Mouse (Mus musculus) frontal cortex, postnatal 25 days (tissue): ENCODE data around the gene Ercc6l.

ENCODE experiments used
- DNase-seq, 2 experiments: peaks; one replicate each; pipeline ENCODE4 v3.0.0; 2022; ENCODE audit warnings: low spot score in 2 of 2

Ercc6l gene

DNA sequence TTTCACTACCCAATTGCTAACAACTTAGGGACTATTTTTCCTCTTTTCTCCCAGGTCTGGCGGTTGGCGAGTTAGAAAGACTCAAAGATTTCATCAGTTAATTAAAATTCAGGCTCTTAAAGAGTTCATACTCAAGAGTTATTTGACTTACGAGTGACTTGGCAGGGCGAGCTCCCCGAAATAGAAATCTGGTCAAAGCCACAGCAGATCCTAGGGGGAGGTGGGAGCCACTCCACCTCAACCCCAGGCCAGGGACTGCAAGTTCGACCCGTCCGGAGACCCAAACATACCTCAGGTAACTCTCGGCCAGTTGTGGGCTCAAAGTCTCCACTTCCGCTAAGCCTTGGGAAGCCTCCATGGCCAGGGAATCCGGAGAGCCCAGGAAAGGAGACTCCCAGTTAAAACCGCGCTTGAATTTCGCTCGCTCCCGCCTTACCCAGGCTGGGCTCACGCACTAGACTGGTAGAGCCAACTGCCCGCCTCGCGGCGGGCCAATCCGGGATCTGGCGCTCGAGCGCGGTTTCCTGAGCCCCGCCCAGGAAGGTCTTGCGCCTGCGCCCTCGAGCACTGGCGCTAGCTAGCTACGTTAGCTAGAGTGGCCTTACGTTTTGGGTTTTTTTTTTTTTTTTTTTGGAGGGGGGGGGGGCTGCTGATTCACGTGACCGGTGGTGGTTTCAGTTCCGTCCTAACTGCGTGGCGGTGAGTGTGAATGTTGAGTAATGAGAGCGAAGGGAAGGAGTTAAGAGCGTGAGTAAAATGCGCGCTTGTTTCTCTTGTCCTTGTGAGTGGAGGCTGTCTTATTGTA lies at the start of gene Ercc6l:
Gene Ercc6l, minus strand, starts transcription at position 474 of the 805 bp plus-strand sequence.
- DNase-seq: peak; percentile 45 to 69

GRCm38 (mm10) chrX:102190840-102191239 lies 33.9 kb upstream of the Ercc6l start:
- DNase-seq: no peak

GRCm38 (mm10) chrX:102189581-102189980 lies 32.7 kb upstream of the Ercc6l start:
- no peak for DNase-seq

DNA sequence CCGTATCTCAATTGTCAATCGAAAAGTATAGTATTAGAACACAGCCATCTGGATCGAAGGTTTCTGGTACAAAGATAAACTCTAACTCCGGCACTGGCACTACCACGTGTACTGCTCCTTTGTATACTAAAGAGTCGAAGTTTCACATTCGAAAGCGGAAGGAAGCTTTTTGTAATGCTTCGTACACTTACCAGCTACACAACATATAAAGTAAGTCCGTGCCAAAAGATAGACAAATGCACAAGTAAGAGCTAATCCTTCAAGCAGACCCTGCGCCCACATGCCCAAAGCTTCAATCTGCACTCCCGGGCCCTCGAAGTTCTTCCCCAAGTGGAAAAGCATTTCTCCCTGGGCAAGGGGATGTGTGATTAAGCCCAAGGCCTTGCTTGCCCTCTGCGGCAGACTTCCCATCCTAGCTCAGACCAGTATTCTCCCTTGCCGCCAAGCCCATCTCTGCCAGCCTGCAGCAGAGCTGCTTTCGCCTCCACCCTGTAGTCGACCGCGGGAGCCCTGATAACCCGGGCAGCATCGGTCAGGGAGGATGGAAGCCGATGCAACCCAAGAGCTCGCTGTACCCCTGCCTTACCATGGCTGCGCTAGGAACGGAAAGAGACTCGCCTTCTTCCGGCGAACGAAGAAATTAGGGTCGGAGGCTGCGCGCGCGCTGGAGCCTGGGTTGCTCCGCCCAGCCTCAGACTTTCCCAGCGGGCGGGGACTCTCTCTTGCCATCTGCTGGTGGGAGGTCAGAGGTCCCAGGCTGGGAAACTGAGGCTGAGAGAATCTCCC lies 32.0 kb upstream of the Ercc6l start, which contains the start of gene Rps4x:
Gene Rps4x, minus strand, starts transcription at position 683 of the 786 bp plus-strand sequence.
- DNase-seq: peak; percentile 54 to 71

GRCm38 (mm10) chrX:102187023-102187699 lies 30.3 kb upstream of the Ercc6l start:
- no peak for DNase-seq

- DNase-seq: no peak
Measured at GRCm38 (mm10) chrX:102182575-102182974, 25.7 kb upstream of the Ercc6l start.

DNA sequence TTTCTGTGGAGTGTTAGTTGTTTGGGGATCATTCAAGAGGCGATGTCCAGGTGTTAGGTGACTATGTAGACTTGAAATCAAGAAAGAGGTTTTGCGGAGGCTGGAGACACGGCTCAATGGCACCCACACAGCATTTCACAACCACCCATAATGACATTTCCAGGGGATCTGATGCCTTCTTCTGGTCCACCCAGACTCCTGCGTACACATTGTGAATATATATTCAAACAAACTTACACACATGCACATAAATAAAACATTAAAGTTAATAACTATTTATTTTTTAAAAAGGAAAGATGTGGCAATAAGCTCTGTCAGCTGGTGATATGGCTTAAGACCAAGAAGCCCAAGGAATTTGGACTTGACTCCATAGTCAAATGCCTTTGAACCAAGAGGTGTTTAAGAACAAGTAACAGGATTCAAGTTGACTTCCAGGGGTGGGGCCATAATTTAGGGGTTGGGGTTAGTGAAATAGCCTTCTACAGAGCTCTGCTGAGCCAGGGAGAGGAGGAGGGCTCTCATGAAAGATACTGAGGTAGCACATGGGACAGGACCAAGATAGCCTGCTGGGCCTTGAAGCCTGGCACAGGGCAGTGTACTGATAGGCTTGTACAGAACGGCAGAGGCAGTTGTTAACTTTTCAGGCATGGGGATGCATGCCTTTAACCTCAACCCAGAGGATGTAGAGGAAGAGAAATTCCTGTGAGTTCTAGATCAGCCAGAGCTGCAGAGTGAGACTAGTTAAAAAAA lies 18.8 kb upstream of the Ercc6l start:
- no peak for DNase-seq

GRCm38 (mm10) chrX:102170900-102171299 lies 14.0 kb upstream of the Ercc6l start:
- DNase-seq: no peak

GRCm38 (mm10) chrX:102170135-102170534 lies 13.2 kb upstream of the Ercc6l start:
- no peak for DNase-seq

DNA sequence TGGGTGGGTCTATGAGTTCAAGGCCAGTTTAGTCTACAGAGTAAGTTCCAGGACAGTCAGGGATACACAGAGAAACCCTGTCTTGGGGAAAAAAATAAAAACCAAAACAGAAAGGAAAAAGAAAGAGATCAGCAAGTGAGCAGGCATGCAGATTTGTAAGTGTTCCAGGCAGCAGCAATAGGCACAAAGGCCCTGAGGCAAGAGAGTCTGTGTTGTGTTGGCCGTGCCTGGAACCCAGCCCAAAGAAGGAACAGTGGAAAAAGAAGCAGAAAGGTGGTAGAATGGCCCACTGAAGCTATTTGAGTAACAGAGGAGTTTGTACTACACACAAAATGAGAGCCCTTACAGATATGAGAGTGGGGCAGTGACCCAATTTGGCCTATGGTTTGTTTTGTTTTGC lies 12.8 kb upstream of the Ercc6l start:
- no peak for DNase-seq

- no peak for DNase-seq
Measured at GRCm38 (mm10) chrX:102166986-102167385, 10.1 kb upstream of the Ercc6l start.

DNA sequence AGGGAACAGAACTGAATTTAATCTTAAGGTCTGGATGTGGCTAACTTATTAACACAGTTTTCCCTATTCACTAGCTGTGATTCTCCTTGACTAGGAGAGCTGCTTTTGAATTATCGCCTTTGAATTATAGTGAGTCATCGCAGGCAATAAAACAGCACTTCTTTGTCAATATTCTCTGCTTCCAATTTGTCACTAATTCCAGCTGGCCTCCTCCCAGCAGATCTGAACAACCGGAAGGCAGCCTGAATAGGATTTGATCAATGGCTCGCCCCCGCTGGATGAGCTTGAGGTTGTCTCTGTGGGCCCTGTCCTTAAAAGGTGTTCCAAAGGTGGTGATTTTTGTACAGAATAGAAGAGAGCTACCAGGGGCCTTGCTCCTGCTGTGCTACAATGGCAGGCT lies 9.6 kb upstream of the Ercc6l start:
- DNase-seq: no peak

GRCm38 (mm10) chrX:102163529-102163928 lies 6.6 kb upstream of the Ercc6l start:
- no peak for DNase-seq

DNA sequence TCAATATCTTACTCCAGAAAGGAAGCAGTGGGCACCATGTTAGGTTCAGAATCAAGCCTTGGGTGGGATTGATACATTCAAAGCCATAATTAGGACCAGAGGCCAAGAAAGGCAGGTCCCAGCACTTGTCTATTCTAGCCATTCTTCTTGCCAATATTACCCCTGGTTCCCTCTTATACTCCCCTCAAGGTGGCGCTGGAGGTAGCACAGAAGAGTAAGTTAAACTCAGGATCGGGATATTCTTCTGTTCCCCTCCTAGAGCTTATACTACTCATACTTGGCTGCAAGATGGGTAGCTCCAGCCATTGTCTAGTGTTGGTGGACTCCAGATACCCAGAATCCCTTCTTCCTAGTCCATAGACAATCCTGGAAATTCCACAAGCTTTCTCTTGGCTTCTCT lies 6.2 kb upstream of the Ercc6l start:
- DNase-seq: no peak

- DNase-seq: no peak
Measured at GRCm38 (mm10) chrX:102160528-102160927, 3.6 kb upstream of the Ercc6l start.

DNA sequence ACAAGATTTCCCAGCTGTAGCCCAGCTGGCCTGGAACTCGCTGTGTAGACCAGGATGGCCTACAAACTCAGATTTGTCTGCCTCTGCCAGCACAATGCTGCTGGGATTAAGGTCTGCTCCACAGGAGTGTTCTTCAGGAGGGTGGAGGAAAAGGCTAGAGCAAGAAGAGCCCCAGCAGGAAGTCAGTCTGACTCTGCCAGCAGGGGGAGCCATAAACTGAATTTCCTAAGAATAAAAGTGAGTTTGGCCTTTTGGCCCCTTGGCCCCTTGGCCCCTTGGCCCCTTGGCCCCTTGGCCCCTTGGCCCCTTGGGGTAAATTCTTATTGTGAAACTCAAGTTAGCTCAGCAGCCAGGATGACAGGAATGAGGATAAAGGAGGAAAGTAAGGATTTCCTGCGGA lies 2.9 kb upstream of the Ercc6l start:
- DNase-seq: peak; percentile 3 to 6

- DNase-seq: peak in 1 of 2 experiments; percentile 10
Measured at GRCm38 (mm10) chrX:102157423-102157791, 516 bp upstream of the Ercc6l start.

- no peak for DNase-seq
Measured at GRCm38 (mm10) chrX:102141157-102141556, 15.7 kb downstream of the Ercc6l start.

- DNase-seq: no peak
Measured at GRCm38 (mm10) chrX:102121321-102121720, 35.6 kb downstream of the Ercc6l start.

DNA sequence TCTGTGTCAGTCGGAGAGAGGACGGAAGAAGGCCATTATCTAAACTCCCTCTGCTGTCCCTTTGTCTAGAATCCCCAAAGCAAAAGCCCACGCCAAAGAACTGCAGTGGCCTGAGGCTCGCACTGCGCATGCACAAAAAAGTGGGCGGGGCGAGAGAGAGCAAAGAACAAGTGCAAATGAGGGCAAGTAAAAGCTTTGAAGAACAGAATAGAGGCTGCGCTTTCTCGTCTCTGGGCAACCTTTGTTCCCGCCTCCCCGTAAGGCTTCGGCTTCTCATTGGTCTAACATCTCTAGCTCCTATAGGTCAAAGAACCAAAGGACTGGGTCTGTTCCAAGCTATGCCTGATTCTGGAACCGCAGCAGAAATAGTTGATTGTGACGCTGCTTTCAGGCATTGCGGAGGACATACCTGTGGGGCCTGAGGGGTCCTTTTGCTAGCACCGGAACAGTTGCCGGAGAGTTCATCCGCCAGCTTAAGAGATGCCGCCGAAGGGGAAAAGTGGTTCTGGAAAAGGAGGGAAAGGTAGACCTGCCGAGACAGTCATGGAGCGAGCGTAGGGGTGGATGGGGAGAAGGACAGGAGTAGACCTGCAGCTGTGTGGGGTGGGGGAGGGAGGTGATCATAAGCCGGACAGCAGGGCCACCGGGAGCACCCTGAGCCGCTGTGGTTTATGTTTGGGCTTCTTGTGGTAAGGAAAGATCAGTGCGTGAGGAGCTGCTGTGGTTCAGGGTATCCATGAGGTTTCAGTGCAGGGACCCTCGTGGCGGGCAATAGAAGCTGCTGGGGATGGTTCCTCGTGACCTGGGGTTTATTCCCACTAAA lies 37.6 kb downstream of the Ercc6l start, which contains the start of gene Pin4:
Gene Pin4, plus strand, starts transcription at position 406 of the 823 bp plus-strand sequence.
- peak; percentile 74 to 76 for DNase-seq

- DNase-seq: peak in 1 of 2 experiments; percentile 8
Measured at GRCm38 (mm10) chrX:102115676-102116075, 41.2 kb downstream of the Ercc6l start.
